Mouse (Mus musculus) heart, postnatal 25 days (tissue): ENCODE data around the gene H3f3a. TPM values are rescaled to one million over a fixed set of nuclear protein-coding genes. Genes with fewer than 3 reads are reported as not detected.
A peak's percentile ranks its signal among the peaks of the same experiment; 100 is the strongest.

Experiments used
- DNase-seq: peaks from one replicate; pipeline ENCODE4 v3.0.0; 2022; ENCODE audit warnings: low spot score
- intact Hi-C: fragments of 180-260 bp; cut with DNase I; formaldehyde crosslinking; loops from one replicate; pipeline ENCODE4 v1.15.1; 2025
- total RNA-seq, 2 experiments: library from RNA; stranded (reverse); gene quantifications; 2 replicates each; pipeline ENCODE4 v1.2.3; 2021

The H3f3a gene
- total RNA-seq, 2 experiments from 2014 or later: 494 to 517 TPM

- intact Hi-C loops: no loop called here
- DNase-seq: peak; percentile 38
Measured at GRCm38 (mm10) chr1:180824721-180825120, 11.0 kb upstream of the H3f3a start.

- intact Hi-C loops: no loop called here
- DNase-seq: no peak
Measured at GRCm38 (mm10) chr1:180823716-180824115, 10.0 kb upstream of the H3f3a start.

- intact Hi-C loops: no loop called here
- DNase-seq: no peak
Measured at GRCm38 (mm10) chr1:180822276-180822675, 8.5 kb upstream of the H3f3a start.

GRCm38 (mm10) chr1:180821101-180821500, 7.4 kb upstream of the H3f3a start:
- DNase-seq: no peak
- intact Hi-C loops: no loop called here

- intact Hi-C loops: no loop called here
- DNase-seq: no peak
Measured at GRCm38 (mm10) chr1:180818000-180818399, 4.3 kb upstream of the H3f3a start.

GRCm38 (mm10) chr1:180815371-180816024, 1.8 kb upstream of the H3f3a start:
- no peak for DNase-seq
- intact Hi-C loops: no loop called here

GRCm38 (mm10) chr1:180813409-180813884, 296 bp downstream of the H3f3a start:
- peak; percentile 90 for DNase-seq
- intact Hi-C loops: loop anchor here (2.0 kb wide), 1 partner anchor 35 kb away; no protein-coding TSS in a partner anchor

GRCm38 (mm10) chr1:180812463-180813408, 1.0 kb downstream of the H3f3a start:
- intact Hi-C loops: loop anchor here (1.0 to 2.0 kb wide), 2 partner anchors 34 to 38 kb away; no protein-coding TSS in a partner anchor
- peak; percentile 43 for DNase-seq

GRCm38 (mm10) chr1:180811596-180812462, 1.9 kb downstream of the H3f3a start:
- intact Hi-C loops: loop anchor here (1.0 to 2.0 kb wide), 3 partner anchors 33 to 43 kb away; no protein-coding TSS in a partner anchor
- DNase-seq: no peak

GRCm38 (mm10) chr1:180810976-180811375, 2.8 kb downstream of the H3f3a start:
- no peak for DNase-seq
- intact Hi-C loops: loop anchor here (2.0 kb wide), 1 partner anchor 42 kb away; no protein-coding TSS in a partner anchor

GRCm38 (mm10) chr1:180808831-180809230, 4.9 kb downstream of the H3f3a start:
- intact Hi-C loops: loop anchor here (1.0 kb wide), 1 partner anchor 89 kb away; no protein-coding TSS in a partner anchor
- DNase-seq: no peak

- intact Hi-C loops: no loop called here
- DNase-seq: no peak
Measured at GRCm38 (mm10) chr1:180803881-180804280, 9.9 kb downstream of the H3f3a start.

GRCm38 (mm10) chr1:180801466-180801994, 12.2 kb downstream of the H3f3a start:
- intact Hi-C loops: no loop called here
- no peak for DNase-seq

- no peak for DNase-seq
- intact Hi-C loops: no loop called here
Measured at GRCm38 (mm10) chr1:180800814-180801213, 12.9 kb downstream of the H3f3a start.

- intact Hi-C loops: no loop called here
- no peak for DNase-seq
Measured at GRCm38 (mm10) chr1:180800022-180800421, 13.7 kb downstream of the H3f3a start.

- intact Hi-C loops: no loop called here
- no peak for DNase-seq
Measured at GRCm38 (mm10) chr1:180799253-180799652, 14.5 kb downstream of the H3f3a start.

GRCm38 (mm10) chr1:180798660-180799059, 15.1 kb downstream of the H3f3a start:
- intact Hi-C loops: no loop called here
- DNase-seq: no peak

GRCm38 (mm10) chr1:180794170-180794569, 19.6 kb downstream of the H3f3a start:
- intact Hi-C loops: no loop called here
- DNase-seq: no peak

GRCm38 (mm10) chr1:180793445-180794117, 20.2 kb downstream of the H3f3a start:
- no peak for DNase-seq
- intact Hi-C loops: no loop called here
